Mouse (Mus musculus) hindbrain, embryonic 14.5 days (tissue): ENCODE data around the gene Lrrc2. TPM values are rescaled to one million over a fixed set of nuclear protein-coding genes. Genes with fewer than 3 reads are reported as not detected.

Source experiments
- ATAC-seq: fragments of 200-750 bp; cut with Nextera tagmentation; 2 replicates; pipeline ENCODE4 v1.8.0; 2017; ENCODE audit warnings: moderate number of reproducible peaks, mild to moderate bottlenecking, moderate TSS enrichment, moderate library complexity; ENCODE audit not compliant: low FRiP score
- DNase-seq: peaks from one replicate; pipeline ENCODE4 v3.0.0-alpha.2; 2015; ENCODE audit warnings: low spot score
- H3K27ac ChIP-seq: fragments of 300-500 bp; sonication (generic); 2 replicates; pipeline ENCODE4 v1.5.1; 2014; ENCODE audit warnings: mild to moderate bottlenecking, moderate library complexity
- H3K27me3 ChIP-seq: fragments of 300-500 bp; sonication (generic); 2 replicates; pipeline ENCODE4 v1.6.1; 2014; ENCODE audit warnings: mild to moderate bottlenecking, low read length, mixed read lengths; ENCODE audit not compliant: control insufficient read depth, insufficient read depth
- H3K36me3 ChIP-seq: fragments of 300-500 bp; sonication (generic); replicated peaks from 2 replicates; pipeline ENCODE4 v1.6.1; 2014; ENCODE audit not compliant: control insufficient read depth, insufficient read depth
- H3K4me1 ChIP-seq: fragments of 300-500 bp; sonication (generic); replicated peaks from 2 replicates; pipeline ENCODE4 v1.6.1; 2014; ENCODE audit warnings: antibody characterized with exemption, low read length, mixed read lengths; ENCODE audit not compliant: control insufficient read depth, insufficient read depth
- H3K4me2 ChIP-seq: fragments of 300-500 bp; sonication (generic); replicated peaks from 2 replicates; pipeline ENCODE4 v1.6.1; 2014; ENCODE audit warnings: mild to moderate bottlenecking, moderate library complexity
- H3K4me3 ChIP-seq: fragments of 300-500 bp; sonication (generic); replicated peaks from 2 replicates; pipeline ENCODE4 v1.5.1; 2014; ENCODE audit warnings: mild to moderate bottlenecking, low read length
- H3K9ac ChIP-seq: fragments of 300-500 bp; sonication (generic); 2 replicates; pipeline ENCODE4 v1.6.1; 2014
- H3K9me3 ChIP-seq: fragments of 300-500 bp; sonication (generic); 2 replicates; pipeline ENCODE4 v1.6.1; 2016; ENCODE audit warnings: low read length; ENCODE audit not compliant: control insufficient read depth
- whole genome bisulfite sequencing: fragments of 180-500 bp; shearing (Covaris S2); extraction: QIAGEN DNeasy Blood & Tissue Kit; methylation state at CpG from one replicate; pipeline ENCODE4 v1.1.7; 2014; 5-methylcytosine and 5-hydroxymethylcytosine counted together
- polyA plus RNA-seq: library from polyadenylated mRNA; unstranded; fragments of >200 nt; fragmentation: Nextera tagmentation; extraction: Ambion mirVana; gene quantifications from 2 replicates; pipeline ENCODE4 v1.2.1, GENCODE M21; 2014

The Lrrc2 gene
- polyA plus RNA-seq, 1 experiment from 2014 or later: 0.86 TPM

DNA sequence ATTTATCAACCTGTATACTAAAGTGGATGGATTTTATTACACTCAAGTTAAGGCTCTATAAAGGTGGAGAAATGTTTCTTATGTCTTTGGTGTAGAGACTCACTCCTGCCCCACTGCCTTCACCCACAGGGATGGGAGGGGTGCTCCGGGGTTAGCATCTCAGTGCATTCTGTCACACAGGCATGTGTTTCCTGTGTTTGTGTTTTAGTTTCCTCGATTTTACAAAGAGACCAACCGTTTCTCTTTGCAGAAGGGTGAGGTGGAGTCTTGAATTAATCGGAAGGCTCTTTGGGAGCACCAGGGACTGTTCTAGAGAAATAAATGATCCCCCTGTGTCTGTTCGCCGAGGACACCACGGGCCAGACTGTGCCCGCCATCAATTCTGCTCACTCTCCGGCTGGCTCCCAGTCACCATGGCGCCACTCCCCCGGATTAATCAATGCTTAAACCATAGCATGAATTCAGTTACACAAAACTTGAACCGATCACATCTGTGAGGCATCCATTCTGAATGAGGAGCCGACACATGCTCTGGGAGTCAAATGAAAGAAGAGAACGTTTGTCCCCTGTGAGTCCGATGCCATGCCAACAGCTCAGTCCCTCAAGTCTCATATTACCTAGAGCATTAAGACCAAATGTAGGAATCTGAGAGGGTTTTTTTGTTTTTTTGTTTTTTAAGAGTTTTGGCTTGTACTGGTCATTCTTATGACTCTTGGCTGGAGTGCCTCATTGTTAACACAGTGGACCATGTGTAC, 30.5 kb upstream of the Lrrc2 start:
- no peak for DNase-seq
- Histone ChIP-seq H3K27me3 (no peaks in the 10 kb centered on the region), H3K4me2 (no peak overlapping the region), H3K9ac (no peak overlapping the region), H3K9me3 (no peaks in the 10 kb centered on the region), H3K4me3 (no peak overlapping the region), H3K27ac (no peak overlapping the region), H3K36me3 (no peaks in the 10 kb centered on the region), H3K4me1 (no peaks in the 10 kb centered on the region)
- 45% methylated on average over 15 of the region's 15 CpGs for WGBS
- ATAC-seq: no peak

DNA sequence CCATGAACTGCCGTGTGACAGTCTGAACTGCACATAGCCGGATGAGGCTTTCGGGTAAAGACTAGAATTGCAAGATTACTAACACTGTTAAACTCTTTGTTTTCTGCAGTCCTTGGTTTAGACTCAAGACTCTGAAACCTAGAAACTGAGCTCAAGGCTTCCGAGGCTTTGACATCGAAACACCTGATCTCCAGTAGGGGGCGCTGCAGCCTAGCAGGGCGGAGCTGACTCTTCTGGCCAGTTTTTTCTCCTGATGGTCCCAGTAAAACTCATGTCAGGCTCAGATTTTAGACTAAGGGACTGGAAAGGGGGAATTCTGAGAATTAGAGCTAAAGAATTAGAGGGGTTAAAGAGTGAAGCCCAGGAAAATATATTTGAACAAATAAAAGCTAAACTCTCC, 28.6 kb upstream of the Lrrc2 start:
- Histone ChIP-seq H3K36me3 (no peaks in the 10 kb centered on the region), H3K27ac (no peak overlapping the region), H3K9ac (no peak overlapping the region), H3K9me3 (no peaks in the 10 kb centered on the region), H3K4me1 (no peaks in the 10 kb centered on the region), H3K4me2 (no peak overlapping the region), H3K27me3 (no peaks in the 10 kb centered on the region), H3K4me3 (no peak overlapping the region)
- ATAC-seq (no peak), DNase-seq (peak; percentile 86)
- 19% methylated on average over 7 of the region's 7 CpGs for WGBS

DNA sequence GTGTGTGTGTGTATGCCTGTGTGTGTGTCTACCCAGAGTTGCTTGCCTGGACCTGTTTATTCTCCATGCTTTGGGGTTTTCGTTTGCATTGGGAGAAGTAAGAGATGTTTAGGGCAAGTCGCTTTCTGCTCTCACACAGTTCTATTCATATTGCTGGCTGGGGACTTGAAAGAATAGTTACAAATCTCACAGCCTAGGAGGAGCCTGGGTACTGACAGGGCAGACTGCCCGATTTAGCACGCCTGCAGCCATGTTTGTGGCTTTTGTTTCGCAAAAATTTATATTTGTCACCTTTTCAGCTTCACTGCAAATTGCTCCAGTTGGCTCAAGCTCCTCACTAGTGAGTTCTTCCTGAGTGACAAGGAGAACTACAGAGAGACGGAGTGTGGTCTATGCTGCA, 19.8 kb upstream of the Lrrc2 start:
- ATAC-seq (no peak), DNase-seq (no peak)
- 0 out of 2 replicates have a peak, but pooled peaks cover 5% of the 10 kb centered on the region for H3K4me1 ChIP-seq
- 45% methylated on average over 6 of the region's 6 CpGs for WGBS
- no peak overlapping the region for H3K4me2 ChIP-seq
- no peak overlapping the region for H3K4me3 ChIP-seq
- H3K9ac ChIP-seq: no peak overlapping the region
- H3K27ac ChIP-seq: no peak overlapping the region
- no peaks in the 10 kb centered on the region for H3K36me3 ChIP-seq
- no peaks in the 10 kb centered on the region for H3K27me3 ChIP-seq
- no peaks in the 10 kb centered on the region for H3K9me3 ChIP-seq

DNA sequence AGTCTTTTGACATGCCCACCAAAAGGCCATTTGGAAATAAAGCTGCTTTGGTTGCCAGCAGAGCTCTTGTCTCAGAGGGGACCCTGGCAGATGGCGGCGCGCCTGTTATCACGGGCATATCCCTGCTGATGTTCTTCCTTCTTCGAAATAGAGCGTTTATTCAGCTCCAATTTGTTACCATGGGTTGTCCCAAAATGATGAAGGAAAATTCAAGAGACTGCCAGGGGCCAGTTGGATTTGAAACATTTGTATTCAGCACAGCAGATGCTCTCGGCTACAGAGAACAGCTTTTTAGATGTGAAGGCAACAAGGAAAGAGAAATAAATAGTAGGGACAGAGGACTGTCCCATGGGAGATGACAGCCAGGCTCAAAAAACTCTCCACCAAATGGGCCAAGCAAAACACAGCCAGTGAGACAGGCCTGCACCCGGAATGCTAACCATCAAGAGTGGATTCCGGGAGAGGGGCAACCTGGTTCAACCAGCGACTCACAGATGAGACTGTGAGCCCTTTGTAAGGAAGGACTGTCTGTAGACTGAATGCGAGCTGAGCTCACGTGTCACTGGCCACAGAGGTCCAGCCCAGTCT, 17.4 kb upstream of the Lrrc2 start:
- H3K27ac ChIP-seq: peak overlapping the region; percentile 65
- 0 out of 2 replicates have a peak, but pooled peaks cover 5% of the 10 kb centered on the region for H3K4me1 ChIP-seq
- no peak overlapping the region for H3K9ac ChIP-seq
- 38% methylated on average over 12 of the region's 12 CpGs for WGBS
- no peak for DNase-seq
- no peaks in the 10 kb centered on the region for H3K9me3 ChIP-seq
- H3K4me3 ChIP-seq: no peak overlapping the region
- no peaks in the 10 kb centered on the region for H3K27me3 ChIP-seq
- no peaks in the 10 kb centered on the region for H3K36me3 ChIP-seq
- peak; percentile 37; the same call in 1 of the 2 replicates for ATAC-seq
- H3K4me2 ChIP-seq: no peak overlapping the region

DNA sequence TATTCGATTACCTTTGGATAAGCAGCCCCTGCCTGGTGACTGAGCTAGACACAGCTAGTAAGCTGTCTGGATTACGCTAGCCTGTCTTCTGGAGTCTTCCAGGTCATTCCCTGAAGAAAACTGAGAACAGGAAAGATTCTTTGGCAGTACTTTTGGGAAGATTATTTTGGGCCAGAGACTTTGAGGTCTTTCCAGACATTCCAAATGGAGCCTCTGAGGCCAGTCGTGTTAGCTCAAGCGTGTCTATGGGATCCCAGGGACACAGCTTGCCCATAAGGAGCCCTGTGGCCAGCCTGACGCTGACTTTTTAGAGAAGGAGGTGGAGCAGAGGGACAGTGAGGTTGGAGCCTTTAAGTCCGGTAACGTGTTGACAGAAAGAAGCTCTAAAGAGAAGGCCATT, 15.4 kb upstream of the Lrrc2 start:
- Histone ChIP-seq H3K4me1 (0 out of 2 replicates have a peak, but pooled peaks cover 5% of the 10 kb centered on the region), H3K9ac (no peak overlapping the region), H3K27ac (no peak overlapping the region), H3K4me3 (no peak overlapping the region), H3K4me2 (no peak overlapping the region), H3K36me3 (no peaks in the 10 kb centered on the region), H3K27me3 (no peaks in the 10 kb centered on the region), H3K9me3 (no peaks in the 10 kb centered on the region)
- 86% methylated on average over 7 of the region's 7 CpGs for WGBS
- DNase-seq: no peak
- no peak for ATAC-seq

DNA sequence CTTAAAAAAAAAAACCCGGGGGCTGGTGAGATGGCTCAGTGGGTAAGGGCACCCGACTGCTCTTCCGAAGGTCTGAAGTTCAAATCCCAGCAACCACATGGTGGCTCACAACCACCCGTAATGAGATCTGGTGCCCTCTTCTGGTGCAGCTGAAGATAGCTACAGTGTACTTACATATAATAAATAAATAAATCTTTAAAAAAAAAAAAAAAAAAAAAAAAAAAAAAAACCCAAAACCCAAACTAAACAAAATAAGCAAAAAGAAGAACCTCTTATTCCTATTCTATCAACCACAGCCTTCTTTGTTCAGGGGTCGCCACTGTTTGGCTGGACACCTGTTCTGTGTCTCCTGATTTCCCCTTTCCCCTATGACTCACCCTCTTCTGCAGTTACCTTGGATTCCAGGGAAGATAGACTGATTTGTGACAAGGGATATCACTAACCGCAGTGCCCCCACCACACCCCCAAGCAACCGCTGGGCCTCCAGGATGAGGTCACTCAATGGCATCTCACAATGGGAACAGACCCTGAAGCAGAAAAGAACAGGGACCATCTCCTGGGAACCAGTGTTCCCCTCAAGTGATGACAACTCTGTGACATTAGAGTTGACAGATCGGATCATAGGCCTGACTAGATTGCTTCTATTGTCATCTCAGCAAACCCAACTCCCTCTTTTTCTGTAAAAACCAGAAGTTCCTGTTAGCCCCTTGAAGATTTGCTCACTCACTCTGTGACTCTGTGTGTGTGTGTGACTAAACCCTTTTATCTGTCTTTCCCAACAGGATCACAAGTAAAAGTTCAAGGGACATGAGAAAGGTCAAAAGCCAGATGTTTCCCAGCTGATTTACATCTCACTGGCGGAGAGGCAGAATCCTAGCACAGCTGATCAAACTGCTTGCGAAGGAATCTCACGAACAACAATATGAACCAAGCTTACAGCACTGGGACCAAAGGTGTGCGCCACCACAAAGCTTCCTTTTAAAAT, 13.5 kb upstream of the Lrrc2 start:
- WGBS: 75% methylated on average over 12 of the region's 12 CpGs

DNA sequence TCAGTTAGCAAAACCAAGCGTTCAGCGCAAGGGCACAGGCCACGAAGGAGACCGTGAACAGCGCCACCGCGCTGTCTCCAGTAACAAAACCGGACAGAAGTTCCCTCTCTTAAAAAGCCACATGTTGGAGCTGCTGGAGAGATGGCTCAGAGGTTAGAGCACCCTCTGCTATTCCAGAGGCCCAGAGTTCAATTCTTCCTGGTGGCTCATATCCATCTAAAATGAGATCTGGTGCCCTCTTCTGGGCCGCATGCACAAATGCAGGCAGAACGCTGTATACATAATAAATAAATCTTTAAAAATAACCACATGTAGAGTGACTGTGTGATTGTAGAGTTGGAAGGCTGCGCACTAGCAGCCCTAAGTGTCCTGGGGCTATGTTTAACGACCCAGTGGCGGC, 7.1 kb upstream of the Lrrc2 start:
- peaks cover 4% of the 10 kb centered on the region; the same call in 1 of the 2 replicates for H3K4me1 ChIP-seq
- no peak overlapping the region for H3K4me2 ChIP-seq
- no peaks in the 10 kb centered on the region for H3K9me3 ChIP-seq
- no peak overlapping the region for H3K9ac ChIP-seq
- no peak for ATAC-seq
- WGBS: 38% methylated on average over 13 of the region's 13 CpGs
- H3K27me3 ChIP-seq: peaks cover 33% of the 10 kb centered on the region
- peak; percentile 55 for DNase-seq
- no peak overlapping the region for H3K4me3 ChIP-seq
- H3K27ac ChIP-seq: no peak overlapping the region
- no peaks in the 10 kb centered on the region for H3K36me3 ChIP-seq

More for the DNA sequence above, 13.5 kb upstream of the Lrrc2 start:
- no peak for DNase-seq
- ATAC-seq: no peak
- no peak overlapping the region for H3K4me3 ChIP-seq
- no peak overlapping the region for H3K9ac ChIP-seq
- H3K27ac ChIP-seq: no peak overlapping the region
- H3K4me1 ChIP-seq: 0 out of 2 replicates have a peak, but pooled peaks cover 5% of the 10 kb centered on the region
- no peaks in the 10 kb centered on the region for H3K36me3 ChIP-seq
- H3K27me3 ChIP-seq: no peaks in the 10 kb centered on the region
- no peak overlapping the region for H3K4me2 ChIP-seq
- no peaks in the 10 kb centered on the region for H3K9me3 ChIP-seq

DNA sequence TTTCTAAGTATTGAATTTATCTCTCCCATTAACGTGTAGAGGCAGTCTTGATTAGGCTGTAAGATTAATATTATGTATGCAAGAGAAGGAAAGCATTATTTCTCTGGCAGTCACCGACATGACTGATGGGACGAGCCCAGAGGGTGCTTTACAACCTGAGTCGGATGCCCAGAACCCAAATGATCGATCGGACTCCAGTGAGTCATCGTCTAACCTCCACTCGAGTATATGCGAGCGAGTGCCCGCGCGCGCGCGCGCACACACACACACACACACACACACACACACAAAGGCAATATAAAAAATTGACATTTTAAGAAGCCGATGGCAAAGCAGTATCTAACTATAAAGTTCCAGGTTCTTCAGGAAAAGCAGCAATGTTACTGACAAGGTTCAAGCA, 6.0 kb upstream of the Lrrc2 start:
- H3K4me1 ChIP-seq: peaks cover 4% of the 10 kb centered on the region; the same call in 1 of the 2 replicates
- no peak overlapping the region for H3K9ac ChIP-seq
- H3K9me3 ChIP-seq: no peaks in the 10 kb centered on the region
- H3K4me3 ChIP-seq: no peak overlapping the region
- no peaks in the 10 kb centered on the region for H3K36me3 ChIP-seq
- peak overlapping the region; percentile 21 for H3K4me2 ChIP-seq
- no peak for ATAC-seq
- no peak for DNase-seq
- peaks cover 33% of the 10 kb centered on the region for H3K27me3 ChIP-seq
- no peak overlapping the region for H3K27ac ChIP-seq
- 15% methylated on average over 18 of the region's 18 CpGs for WGBS

DNA sequence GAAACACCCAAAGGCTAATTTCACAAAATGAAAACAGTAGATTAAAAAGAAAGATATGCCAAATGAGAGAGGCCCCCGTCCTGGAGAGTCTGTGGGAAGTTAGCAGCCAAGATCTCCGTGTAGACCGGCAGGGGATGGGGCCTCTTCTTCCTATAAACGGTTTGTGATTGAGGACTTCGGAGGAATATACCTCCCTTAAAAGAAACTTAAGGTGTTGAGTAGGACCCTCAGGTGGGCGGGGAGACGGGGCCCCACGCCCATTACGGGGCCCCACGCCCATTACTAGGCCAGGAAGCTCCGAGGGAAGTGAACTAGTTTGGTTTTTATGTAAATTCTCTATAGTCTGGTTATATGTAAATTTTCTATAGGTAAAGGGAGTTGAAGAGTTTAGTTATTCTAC, 5.4 kb upstream of the Lrrc2 start, which contains the start of gene Tdgf1:
TSS of gene Tdgf1 (minus strand) at position 233 of the 400 bp plus-strand sequence.
- H3K36me3 ChIP-seq: no peaks in the 10 kb centered on the region
- ATAC-seq (no peak), DNase-seq (no peak)
- no peak within 1 kb of the TSS for H3K4me3 ChIP-seq
- no peaks in the 10 kb centered on the region for H3K9me3 ChIP-seq
- peak within 1 kb of the TSS; percentile 21 for H3K4me2 ChIP-seq
- peaks cover 33% of the 10 kb centered on the region for H3K27me3 ChIP-seq
- H3K27ac ChIP-seq: no peak within 1 kb of the TSS
- 15% methylated on average over 11 of the region's 11 CpGs for WGBS
- H3K4me1 ChIP-seq: peaks cover 4% of the 10 kb centered on the region; the same call in 1 of the 2 replicates
- H3K9ac ChIP-seq: no peak within 1 kb of the TSS
